Mouse (Mus musculus) brain, embryonic 14.5 days (tissue): Measurements from ENCODE around the gene Ren1. TPM values are rescaled to one million over a fixed set of nuclear protein-coding genes. Genes with fewer than 3 reads are reported as not detected.

Experiments used
- DNase-seq: peaks from one replicate; pipeline ENCODE4 v3.0.0-alpha.2; 2011; ENCODE audit warnings: low read depth
- CTCF ChIP-seq: fragments of 200-500 bp; IDR thresholded peaks from 2 replicates; pipeline ENCODE4 v1.5.1; 2012; ENCODE audit warnings: inconsistent platforms, mild to moderate bottlenecking, moderate library complexity, borderline replicate concordance; ENCODE audit not compliant: insufficient read depth, insufficient read length; ENCODE audit errors: extremely low read depth
- POLR2A ChIP-seq: fragments of 200-500 bp; IDR thresholded peaks from 2 replicates; pipeline ENCODE4 v1.6.1; 2012; ENCODE audit warnings: mild to moderate bottlenecking, inconsistent platforms, borderline replicate concordance; ENCODE audit not compliant: poor library complexity, insufficient read depth, insufficient read length, severe bottlenecking; ENCODE audit errors: extremely low read depth
- polyA plus RNA-seq: library from polyadenylated mRNA; depleted of rRNA; stranded (reverse); fragments of >200 nt; gene quantifications from 2 replicates; pipeline ENCODE4 v1.2.3, GENCODE M21; 2012; rRNA removed

Ren1 gene
- polyA plus RNA-seq, result 1.7 and 4.5 TPM in 2 replicates

DNA sequence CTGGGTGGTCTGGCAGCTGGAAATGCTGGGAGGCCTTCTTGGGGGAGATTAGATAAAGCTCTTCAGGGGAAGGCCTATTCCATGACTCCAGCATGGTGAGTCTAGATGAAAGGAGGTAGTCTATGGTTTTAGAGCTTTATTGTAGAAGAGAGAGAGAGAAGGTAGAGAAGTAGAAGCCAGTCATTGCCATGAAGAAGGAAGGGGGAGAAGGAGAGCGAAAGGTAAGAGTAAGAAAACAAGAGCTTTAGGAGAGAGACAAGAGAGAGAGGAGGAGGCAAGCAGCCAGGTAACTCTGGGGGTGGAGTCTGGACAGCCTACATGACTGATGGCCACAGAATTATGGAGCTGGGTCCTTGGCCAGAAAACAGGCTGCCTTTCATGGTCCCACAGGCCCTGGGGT, at the start of gene Ren1:
TSS of gene Ren1 (plus strand) at position 301 of the 400 bp plus-strand sequence.
- TF ChIP-seq POLR2A, result no peak
- TF ChIP-seq CTCF, result no peak
- no peak for DNase-seq

DNA sequence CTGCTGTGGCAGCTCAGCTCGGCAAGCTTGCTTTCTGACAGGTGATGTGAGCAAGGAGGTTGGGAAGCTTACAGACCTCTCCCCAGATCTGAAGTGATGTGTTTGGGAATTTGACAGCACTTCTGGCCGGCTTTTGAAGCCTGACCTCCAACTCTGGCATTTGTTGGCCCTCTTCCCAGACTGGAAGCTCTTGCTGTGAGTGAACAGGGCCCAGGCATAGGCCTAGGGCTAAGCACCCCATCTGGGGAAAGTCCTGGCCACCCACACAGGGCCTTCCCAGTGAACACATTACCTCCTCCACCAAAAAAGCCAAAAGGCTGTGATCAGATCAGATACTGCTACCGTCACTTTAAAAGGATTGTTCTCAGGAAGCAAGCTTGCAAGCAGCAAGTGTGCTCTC, 47.8 kb upstream of the Ren1 start:
- TF ChIP-seq CTCF (no peak), POLR2A (no peak)
- peak; percentile 78 for DNase-seq

GRCm38 (mm10) chr1:133306842-133307241, 43.5 kb upstream of the Ren1 start:
- peak; percentile 79 for DNase-seq
- TF ChIP-seq POLR2A (no peak), CTCF (peak; percentile 83)

DNA sequence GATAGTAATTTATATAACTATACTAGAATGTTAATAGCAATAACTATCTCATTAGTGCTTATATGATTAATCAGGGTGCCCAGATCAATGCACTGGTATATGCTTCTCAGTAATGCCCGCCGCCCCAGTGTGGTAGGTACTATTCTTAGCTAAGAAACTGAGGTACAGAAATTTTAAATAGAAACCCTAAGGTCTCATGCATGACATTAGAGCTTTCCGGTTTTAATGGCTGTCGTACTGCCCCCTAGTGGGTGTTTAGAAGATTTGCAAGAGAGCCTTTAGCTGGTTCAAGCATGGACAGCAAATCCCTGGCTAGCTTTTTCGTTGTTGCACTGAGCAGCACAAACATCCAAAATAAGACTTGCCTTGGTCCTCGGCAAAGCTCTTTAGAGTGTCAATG, 43.0 kb upstream of the Ren1 start:
- peak; percentile 67; the same call in 1 of the 2 replicates for TF ChIP-seq CTCF
- no peak for TF ChIP-seq POLR2A
- DNase-seq, result peak; percentile 89

DNA sequence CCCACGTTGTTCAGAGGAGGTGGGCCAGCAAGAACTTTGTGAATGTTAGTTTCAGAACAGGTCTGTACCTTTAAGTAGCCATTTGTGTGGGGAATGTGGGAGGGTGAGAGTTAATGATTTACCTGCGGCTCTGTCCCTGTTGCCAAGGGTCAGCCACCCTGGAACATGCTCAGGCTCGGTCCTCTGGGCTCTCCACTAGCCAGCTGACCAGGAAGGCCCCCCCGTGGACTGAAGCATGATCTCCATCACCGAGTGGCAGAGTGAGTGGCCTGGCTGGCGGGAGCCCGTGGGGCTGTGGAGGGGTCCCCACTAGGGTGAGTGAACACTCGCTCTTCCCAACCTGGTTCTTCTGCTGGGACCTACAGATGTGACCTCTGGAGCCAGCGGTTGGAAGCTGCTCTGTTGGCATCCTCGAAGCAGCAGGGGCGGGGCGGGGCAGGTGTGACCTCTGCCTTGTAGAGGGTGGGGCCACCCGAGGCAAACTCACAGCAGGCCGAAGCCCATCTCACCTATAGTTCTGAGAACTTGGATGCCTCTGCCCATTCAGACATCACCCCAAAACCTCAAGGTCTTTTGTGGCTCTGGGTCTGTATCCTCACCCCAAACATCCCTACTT, 40.5 kb upstream of the Ren1 start, which contains the start of gene Golt1a:
TSS of gene Golt1a (plus strand) at position 149 of the 616 bp plus-strand sequence.
- TF ChIP-seq CTCF, result no peak
- no peak for TF ChIP-seq POLR2A
- no peak for DNase-seq

- peak; percentile 45; the same call in 1 of the 2 replicates for TF ChIP-seq CTCF
- no peak for TF ChIP-seq POLR2A
- DNase-seq, result peak; percentile 18
Measured at GRCm38 (mm10) chr1:133311240-133311639, 39.1 kb upstream of the Ren1 start.

DNA sequence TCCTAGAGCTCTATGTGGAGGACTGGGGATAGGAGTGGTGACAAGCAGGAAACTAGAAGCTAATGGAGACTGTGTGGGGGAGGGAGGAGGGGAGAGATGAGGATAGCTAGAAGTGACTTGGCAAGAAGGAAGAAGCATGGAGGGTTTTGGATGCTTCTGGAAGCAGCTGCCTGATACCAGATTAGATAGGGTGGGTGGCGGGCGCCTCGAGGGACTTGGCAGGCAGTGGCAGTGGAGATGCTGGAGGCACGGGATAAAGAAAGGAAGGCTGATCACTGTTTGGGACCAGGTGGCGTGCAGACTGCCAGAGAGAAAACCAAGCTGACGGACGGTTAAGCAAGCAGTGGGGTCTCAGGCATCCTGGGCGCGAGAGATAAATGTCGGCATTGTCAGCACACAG, 38.4 kb upstream of the Ren1 start:
- TF ChIP-seq POLR2A (no peak), CTCF (no peak)
- peak; percentile 90 for DNase-seq

- peak; percentile 73 for DNase-seq
- TF ChIP-seq POLR2A (no peak), CTCF (peak; percentile 80)
Measured at GRCm38 (mm10) chr1:133314364-133314763, 35.9 kb upstream of the Ren1 start.

DNA sequence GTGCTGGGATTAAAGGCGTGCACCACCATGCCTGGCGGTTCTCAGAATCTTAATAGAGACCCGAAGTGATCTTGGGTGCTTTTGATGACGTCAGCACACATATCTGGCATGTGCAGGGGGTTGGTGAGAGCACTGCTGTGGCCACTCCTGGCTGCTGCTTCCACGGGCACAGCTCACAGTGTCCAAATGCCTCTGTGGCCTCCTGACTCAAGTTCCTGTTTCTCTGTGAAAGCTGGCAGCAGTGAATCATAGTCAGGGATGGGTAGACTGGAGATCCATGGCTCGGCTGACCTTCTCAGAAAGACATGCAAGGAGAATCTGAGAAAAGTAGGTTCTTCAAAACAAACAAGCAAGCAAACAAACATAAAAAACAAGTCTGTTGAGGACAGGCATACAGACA, 34.5 kb upstream of the Ren1 start:
- no peak for DNase-seq
- TF ChIP-seq POLR2A (no peak), CTCF (no peak)

DNA sequence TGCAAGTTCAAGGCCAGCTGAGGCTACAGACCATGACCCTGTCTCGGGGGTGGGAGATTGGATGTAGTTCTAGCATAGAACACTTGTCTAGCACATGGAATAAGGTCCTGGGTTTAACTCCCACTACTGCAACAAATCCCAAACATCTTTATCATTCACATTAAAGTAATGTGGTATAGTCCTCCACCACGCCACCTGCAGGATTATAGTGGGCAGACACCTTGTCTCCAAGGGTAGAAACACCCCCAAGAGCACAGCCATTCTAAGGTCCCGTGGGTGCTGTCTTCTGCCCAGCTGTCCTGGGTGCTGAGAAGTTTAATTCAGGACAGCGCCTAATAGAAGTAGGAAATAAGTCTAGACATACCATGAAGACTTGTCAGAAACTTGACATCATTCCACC, 33.7 kb upstream of the Ren1 start:
- TF ChIP-seq POLR2A (no peak), CTCF (no peak)
- DNase-seq, result no peak

DNA sequence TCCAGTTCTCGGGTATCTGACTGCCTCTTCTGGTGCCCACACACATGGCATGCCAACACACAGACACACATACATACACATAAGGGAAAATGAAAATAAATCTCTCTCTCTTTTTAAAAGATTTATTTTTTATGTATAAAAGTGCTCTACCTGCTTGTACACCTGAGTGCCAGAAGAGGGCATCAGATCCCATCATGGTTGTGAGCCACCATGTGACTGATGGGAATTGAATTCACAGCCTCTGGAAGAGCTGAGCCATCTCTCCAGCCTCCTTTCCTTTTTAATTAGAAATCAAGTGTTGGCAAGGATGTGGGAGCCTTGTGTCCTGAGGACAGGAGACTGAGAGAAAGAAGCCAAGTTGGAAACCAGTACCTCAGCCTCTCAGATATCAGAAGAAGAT, 33.2 kb upstream of the Ren1 start:
- TF ChIP-seq POLR2A (no peak), CTCF (peak; percentile 28; the same call in 1 of the 2 replicates)
- DNase-seq, result peak; percentile 46

DNA sequence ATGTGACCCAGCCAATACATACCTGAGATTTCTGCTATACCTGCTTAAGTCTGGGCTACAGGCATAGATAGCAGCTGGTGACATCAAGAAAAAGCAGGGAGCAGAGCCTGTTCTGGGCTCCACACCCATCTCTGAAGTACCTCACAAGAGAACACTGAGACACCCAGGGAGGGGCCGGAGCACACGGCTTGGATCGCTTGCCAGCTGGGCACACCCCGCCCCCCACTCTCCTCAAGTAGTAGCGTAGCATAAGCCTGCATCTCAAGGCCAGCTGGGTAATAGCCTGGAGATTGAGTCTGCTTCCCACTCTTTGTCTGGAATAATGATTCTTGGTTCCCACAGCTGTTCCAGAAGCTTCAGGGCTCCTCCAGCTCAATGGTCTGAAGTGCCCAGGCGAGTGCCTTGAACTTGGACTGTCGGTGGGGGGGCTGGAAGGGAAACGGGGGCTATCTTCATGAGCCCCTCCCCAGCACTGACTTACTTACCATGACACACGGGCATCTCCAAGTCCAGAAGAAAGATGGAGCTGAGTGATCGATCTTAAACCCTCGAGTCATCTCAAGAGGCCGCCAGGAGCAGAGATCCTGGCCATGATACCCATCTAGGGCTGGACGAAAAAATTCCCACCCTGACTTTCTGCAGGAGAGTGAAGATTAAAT, 28.9 kb upstream of the Ren1 start, which contains the start of gene Kiss1:
TSS of gene Kiss1 (plus strand) at position 609 of the 659 bp plus-strand sequence.
- TF ChIP-seq POLR2A, result no peak
- TF ChIP-seq CTCF, result no peak
- DNase-seq, result peak; percentile 73

GRCm38 (mm10) chr1:133323333-133323732, 27.0 kb upstream of the Ren1 start:
- no peak for DNase-seq
- TF ChIP-seq POLR2A, result no peak
- TF ChIP-seq CTCF, result no peak
